Mouse (Mus musculus) hindbrain, embryonic 16.5 days (tissue): ENCODE results near the gene Cst6. TPM values are rescaled to one million over a fixed set of nuclear protein-coding genes. Genes with fewer than 3 reads are reported as not detected.

Experiments used
- ATAC-seq: fragments of 200-750 bp; cut with Nextera tagmentation; 2 replicates; pipeline ENCODE4 v1.8.0; 2017; ENCODE audit warnings: moderate TSS enrichment, moderate library complexity
- H3K27ac ChIP-seq: fragments of 300-500 bp; sonication (generic); 2 replicates; pipeline ENCODE4 v1.5.1; 2014; ENCODE audit warnings: low read depth, mild to moderate bottlenecking, control low read depth, low read length, moderate library complexity
- H3K27me3 ChIP-seq: fragments of 300-500 bp; sonication (generic); replicated peaks from 2 replicates; pipeline ENCODE4 v1.6.1; 2014; ENCODE audit warnings: low read length; ENCODE audit not compliant: control insufficient read depth, insufficient read depth
- H3K36me3 ChIP-seq: fragments of 300-500 bp; sonication (generic); 2 replicates; pipeline ENCODE4 v1.6.1; 2014; ENCODE audit warnings: mild to moderate bottlenecking, low read length, moderate library complexity, mixed read lengths; ENCODE audit not compliant: control insufficient read depth, insufficient read depth
- H3K4me1 ChIP-seq: fragments of 300-500 bp; sonication (generic); 2 replicates; pipeline ENCODE4 v1.6.1; 2014; ENCODE audit warnings: low read depth, low read length; ENCODE audit not compliant: control insufficient read depth, insufficient read depth
- H3K4me2 ChIP-seq: fragments of 300-500 bp; sonication (generic); 2 replicates; pipeline ENCODE4 v1.6.1; 2014; ENCODE audit warnings: mild to moderate bottlenecking, low read length, control low read depth, moderate library complexity
- H3K4me3 ChIP-seq: fragments of 300-500 bp; sonication (generic); 2 replicates; pipeline ENCODE4 v1.5.1; 2014; ENCODE audit warnings: mild to moderate bottlenecking, low read length, control low read depth, moderate library complexity
- H3K9ac ChIP-seq: fragments of 300-500 bp; sonication (generic); 2 replicates; pipeline ENCODE4 v1.6.1; 2014; ENCODE audit warnings: low read depth, mild to moderate bottlenecking, control low read depth, low read length, moderate library complexity
- H3K9me3 ChIP-seq: fragments of 300-500 bp; sonication (generic); 2 replicates; pipeline ENCODE4 v1.6.1; 2014; ENCODE audit warnings: mild to moderate bottlenecking, low read length, moderate library complexity; ENCODE audit not compliant: control insufficient read depth
- WGBS: fragments of 180-500 bp; shearing (Covaris S2); extraction: QIAGEN DNeasy Blood & Tissue Kit; methylation state at CpG from one replicate; pipeline ENCODE4 v1.1.7; 2014; 5-methylcytosine and 5-hydroxymethylcytosine counted together
- polyA plus RNA-seq: library from polyadenylated mRNA; unstranded; fragments of >200 nt; fragmentation: Nextera tagmentation; extraction: Ambion mirVana; gene quantifications from 2 replicates; pipeline ENCODE4 v1.2.1, GENCODE M21; 2015

Cst6 gene
- polyA plus RNA-seq, 1 experiment from 2014 or later, result 11.9 TPM

GRCm38 (mm10) chr19:5302455-5302854 is 46.9 kb downstream of the Cst6 start:
- Histone ChIP-seq H3K9ac (no peak overlapping the region), H3K9me3 (peaks cover 5% of the 10 kb centered on the region), H3K27me3 (no peaks in the 10 kb centered on the region), H3K4me1 (peaks cover 13% of the 10 kb centered on the region), H3K4me3 (no peak overlapping the region), H3K27ac (no peak overlapping the region), H3K36me3 (peaks cover 22% of the 10 kb centered on the region), H3K4me2 (no peak overlapping the region)
- ATAC-seq, result no peak
- 17% methylated on average over 4 of the region's 4 CpGs for WGBS

GRCm38 (mm10) chr19:5300588-5300987 is 48.8 kb downstream of the Cst6 start:
- Histone ChIP-seq H3K27ac (no peak overlapping the region), H3K9me3 (no peaks in the 10 kb centered on the region), H3K9ac (no peak overlapping the region), H3K4me1 (peaks cover 21% of the 10 kb centered on the region), H3K4me3 (no peak overlapping the region), H3K27me3 (no peaks in the 10 kb centered on the region), H3K4me2 (no peak overlapping the region), H3K36me3 (peaks cover 11% of the 10 kb centered on the region)
- WGBS, result 86% methylated on average over 6 of the region's 6 CpGs
- ATAC-seq, result no peak

- peak; percentile 67 for ATAC-seq
- Histone ChIP-seq H3K36me3 (peaks cover 3% of the 10 kb centered on the region), H3K4me3 (peak within 1 kb of the TSS; percentile 65), H3K9ac (peak within 1 kb of the TSS; percentile 90), H3K27me3 (no peaks in the 10 kb centered on the region), H3K4me2 (peak within 1 kb of the TSS; percentile 74), H3K9me3 (no peaks in the 10 kb centered on the region), H3K27ac (peak within 1 kb of the TSS; percentile 87), H3K4me1 (peaks cover 32% of the 10 kb centered on the region)
- 2% methylated on average over 31 of the region's 32 CpGs for WGBS
Observed at GRCm38 (mm10) chr19:5297903-5298800, 51.2 kb downstream of the Cst6 start, which contains the start of gene Gal3st3. Gene Gal3st3, plus strand, starts transcription at chr19:5298331.

- Histone ChIP-seq H3K4me3 (no peak overlapping the region), H3K27ac (no peak overlapping the region), H3K27me3 (no peaks in the 10 kb centered on the region), H3K36me3 (peaks cover 8% of the 10 kb centered on the region), H3K9me3 (no peaks in the 10 kb centered on the region), H3K4me1 (peaks cover 32% of the 10 kb centered on the region), H3K4me2 (no peak overlapping the region), H3K9ac (no peak overlapping the region)
- ATAC-seq, result no peak
- 80% methylated on average over 5 of the region's 5 CpGs for WGBS
Observed at GRCm38 (mm10) chr19:5296630-5297029, 52.7 kb downstream of the Cst6 start.

- WGBS, result 8% methylated on average over 13 of the region's 13 CpGs
Observed at GRCm38 (mm10) chr19:5295736-5296075, 53.7 kb downstream of the Cst6 start.

GRCm38 (mm10) chr19:5294972-5295735 is 54.2 kb downstream of the Cst6 start, which contains the start of gene Sf3b2:
Gene Sf3b2, minus strand, starts transcription at chr19:5295455.
- Histone ChIP-seq H3K4me1 (peaks cover 32% of the 10 kb centered on the region), H3K27me3 (no peaks in the 10 kb centered on the region), H3K36me3 (peaks cover 17% of the 10 kb centered on the region), H3K27ac (peak within 1 kb of the TSS; percentile 93), H3K4me2 (peak within 1 kb of the TSS; percentile 87), H3K4me3 (peak within 1 kb of the TSS; percentile 90), H3K9ac (peak within 1 kb of the TSS; percentile 92), H3K9me3 (no peaks in the 10 kb centered on the region)
- WGBS, result 0% methylated on average over 46 of the region's 46 CpGs
- peak; percentile 96 for ATAC-seq

More at GRCm38 (mm10) chr19:5295736-5296075, 53.7 kb downstream of the Cst6 start:
- H3K4me1 ChIP-seq, result peaks cover 32% of the 10 kb centered on the region
- peak overlapping the region; percentile 53 for H3K4me3 ChIP-seq
- ATAC-seq, result peak; percentile 37
- H3K36me3 ChIP-seq, result peaks cover 13% of the 10 kb centered on the region
- H3K9me3 ChIP-seq, result no peaks in the 10 kb centered on the region
- H3K4me2 ChIP-seq, result peak overlapping the region; percentile 75
- H3K27me3 ChIP-seq, result no peaks in the 10 kb centered on the region
- peak overlapping the region; percentile 93 for H3K27ac ChIP-seq
- peak overlapping the region; percentile 78 for H3K9ac ChIP-seq

Other genes with a start within 250 kb of the Cst6 start
- 230 and 231 TPM in 2 replicates for gene Rab1b, start 242.5 kb downstream of the Cst6 start, polyA plus RNA-seq
- 85.6 and 87.8 TPM in 2 replicates for gene Klc2, start 231.0 kb downstream of the Cst6 start, polyA plus RNA-seq
- 47.6 and 56.9 TPM in 2 replicates for gene Pacs1, start 76.5 kb downstream of the Cst6 start, polyA plus RNA-seq
- 308 and 315 TPM in 2 replicates for gene Sf3b2, start 54.1 kb downstream of the Cst6 start, polyA plus RNA-seq
- 42.3 and 48.3 TPM in 2 replicates for gene Gal3st3, start 51.2 kb downstream of the Cst6 start, polyA plus RNA-seq
- not detected in 2 replicates for gene Catsper1, start 13.8 kb downstream of the Cst6 start, polyA plus RNA-seq
- 40.6 and 44.4 TPM in 2 replicates for gene Eif1ad, start 17.2 kb upstream of the Cst6 start, polyA plus RNA-seq
- 315 and 333 TPM in 2 replicates for gene Banf1, start 17.6 kb upstream of the Cst6 start, polyA plus RNA-seq
- 58.8 and 66.0 TPM in 2 replicates for gene Sart1, start 39.1 kb upstream of the Cst6 start, polyA plus RNA-seq
- 0.36 TPM in 1 of 2 replicates, not detected in the other for gene Tsga10ip, start 53.0 kb upstream of the Cst6 start, polyA plus RNA-seq
- 301 and 318 TPM in 2 replicates for gene Drap1, start 75.4 kb upstream of the Cst6 start, polyA plus RNA-seq
- 38.5 and 72.7 TPM in 2 replicates for gene AI837181, start 75.6 kb upstream of the Cst6 start, polyA plus RNA-seq
- gene Fosl1, start 98.0 kb upstream of the Cst6 start, polyA plus RNA-seq, result not detected in 2 replicates
- 11.4 and 12.4 TPM in 2 replicates for gene Ccdc85b, start 108.3 kb upstream of the Cst6 start, polyA plus RNA-seq
- 147 and 153 TPM in 2 replicates for gene Fibp, start 111.0 kb upstream of the Cst6 start, polyA plus RNA-seq
- 4.5 TPM in 2 replicates for gene Ctsw, start 118.9 kb upstream of the Cst6 start, polyA plus RNA-seq
- gene Efemp2, start 124.4 kb upstream of the Cst6 start, polyA plus RNA-seq, result 44.2 and 53.1 TPM in 2 replicates
- gene Mus81, start 138.8 kb upstream of the Cst6 start, polyA plus RNA-seq, result 50.9 and 54.5 TPM in 2 replicates
- gene Cfl1, start 140.9 kb upstream of the Cst6 start, polyA plus RNA-seq, result 3,487 and 3,609 TPM in 2 replicates
- 0.15 TPM in 1 of 2 replicates, not detected in the other for gene 1700020D05Rik, start 154.2 kb upstream of the Cst6 start, polyA plus RNA-seq
- gene Snx32, start 161.0 kb upstream of the Cst6 start, polyA plus RNA-seq, result 92.7 and 101 TPM in 2 replicates
- gene Ovol1, start 211.1 kb upstream of the Cst6 start, polyA plus RNA-seq, result 0.11 and 0.20 TPM in 2 replicates
- 3.4 and 3.5 TPM in 2 replicates for gene Ap5b1, start 218.5 kb upstream of the Cst6 start, polyA plus RNA-seq